Mouse (Mus musculus) v-Abl transformed pro-B cells (cell line): Measurements from ENCODE around the gene Inha.

Experiments
- in situ Hi-C, 2 experiments: fragments of 400-800 bp; cut with MboI; formaldehyde crosslinking; loops; one replicate each; pipeline ENCODE4 v1.15.1; 2025; ENCODE audit not compliant: unreplicated experiment in 2 of 2

Gene Inha

GRCm38 (mm10) chr1:75487040-75487404 lies 19.9 kb upstream of the Inha start:
- in situ Hi-C loops = no loop called here

GRCm38 (mm10) chr1:75487405-75488161 lies 19.3 kb upstream of the Inha start:
- in situ Hi-C loops = no loop called here

- in situ Hi-C loops = no loop called here
These were observed 15.9 kb upstream of the Inha start for GRCm38 (mm10) chr1:75490785-75491551.

GRCm38 (mm10) chr1:75492579-75493170 lies 14.2 kb upstream of the Inha start:
- in situ Hi-C loops = no loop called here

- in situ Hi-C loops = no loop called here
These were observed 11.9 kb upstream of the Inha start for GRCm38 (mm10) chr1:75494878-75495548.

- in situ Hi-C loops = no loop called here
These were observed 8.0 kb upstream of the Inha start for GRCm38 (mm10) chr1:75498897-75499296.

- in situ Hi-C loops = no loop called here
These were observed 7.4 kb upstream of the Inha start for GRCm38 (mm10) chr1:75499441-75499840.

GRCm38 (mm10) chr1:75501905-75502304 lies 5.0 kb upstream of the Inha start:
- in situ Hi-C loops = no loop called here

GRCm38 (mm10) chr1:75502945-75503650 lies 3.8 kb upstream of the Inha start:
- in situ Hi-C loops = no loop called here

- in situ Hi-C loops = no loop called here
These were observed 3.3 kb upstream of the Inha start for GRCm38 (mm10) chr1:75503651-75503980.

GRCm38 (mm10) chr1:75504256-75505045 lies 2.4 kb upstream of the Inha start:
- in situ Hi-C loops = no loop called here

GRCm38 (mm10) chr1:75505159-75505955 lies 1.5 kb upstream of the Inha start:
- in situ Hi-C loops = no loop called here

- in situ Hi-C loops = no loop called here
These were observed 683 bp upstream of the Inha start, which contains the start of gene Obsl1 for GRCm38 (mm10) chr1:75505956-75506831. TSS of gene Obsl1 (minus strand) at chr1:75506452.

GRCm38 (mm10) chr1:75509586-75509985 lies 2.7 kb downstream of the Inha start:
- in situ Hi-C loops = no loop called here

GRCm38 (mm10) chr1:75510154-75510553 lies 3.3 kb downstream of the Inha start:
- in situ Hi-C loops = no loop called here

GRCm38 (mm10) chr1:75511437-75512210 lies 4.7 kb downstream of the Inha start:
- in situ Hi-C loops = no loop called here

GRCm38 (mm10) chr1:75512550-75512949 lies 5.7 kb downstream of the Inha start:
- in situ Hi-C loops = no loop called here
